Mouse (Mus musculus): Measurements from ENCODE around the gene Atg7.
A peak's percentile ranks its signal among the peaks of the same experiment; 100 is the strongest.

Gene Atg7

GRCm38 (mm10) chr6:114851688-114852087 is 208.8 kb downstream of the Atg7 start:
- no peak for DNase-seq (ENCODE audit: low read depth, low spot score)

GRCm38 (mm10) chr6:114852739-114853138 is 209.8 kb downstream of the Atg7 start:
- DNase-seq (ENCODE audit: low read depth, low spot score) = no peak

- peak; percentile 35 for DNase-seq (ENCODE audit: low read depth, low spot score)
These were observed 211.5 kb downstream of the Atg7 start for GRCm38 (mm10) chr6:114854368-114854767.

- DNase-seq (ENCODE audit: low read depth, low spot score) = no peak
These were observed 212.7 kb downstream of the Atg7 start for GRCm38 (mm10) chr6:114855644-114856043.

- DNase-seq (ENCODE audit: low read depth, low spot score) = no peak
These were observed 213.6 kb downstream of the Atg7 start for GRCm38 (mm10) chr6:114856501-114856900.

- peak; percentile 61 for DNase-seq (ENCODE audit: low read depth, low spot score)
These were observed 215.3 kb downstream of the Atg7 start for GRCm38 (mm10) chr6:114857996-114858721.

GRCm38 (mm10) chr6:114858722-114859053 is 215.8 kb downstream of the Atg7 start:
- no peak for DNase-seq (ENCODE audit: low read depth, low spot score)

- peak; percentile 94 for DNase-seq (ENCODE audit: low read depth, low spot score)
These were observed 218.0 kb downstream of the Atg7 start for GRCm38 (mm10) chr6:114860677-114861568.

- DNase-seq (ENCODE audit: low read depth, low spot score) = peak; percentile 84
These were observed 218.7 kb downstream of the Atg7 start for GRCm38 (mm10) chr6:114861591-114861990.

GRCm38 (mm10) chr6:114862046-114862445 is 219.1 kb downstream of the Atg7 start:
- DNase-seq (ENCODE audit: low read depth, low spot score) = no peak

GRCm38 (mm10) chr6:114863501-114863900 is 220.6 kb downstream of the Atg7 start:
- no peak for DNase-seq (ENCODE audit: low read depth, low spot score)

GRCm38 (mm10) chr6:114864421-114864820 is 221.5 kb downstream of the Atg7 start:
- no peak for DNase-seq (ENCODE audit: low read depth, low spot score)

- DNase-seq (ENCODE audit: low read depth, low spot score) = peak; percentile 80
These were observed 223.2 kb downstream of the Atg7 start for GRCm38 (mm10) chr6:114866078-114866477.

GRCm38 (mm10) chr6:114866619-114867018 is 223.7 kb downstream of the Atg7 start:
- no peak for DNase-seq (ENCODE audit: low read depth, low spot score)

GRCm38 (mm10) chr6:114868656-114869055 is 225.8 kb downstream of the Atg7 start:
- no peak for DNase-seq (ENCODE audit: low read depth, low spot score)

- no peak for DNase-seq (ENCODE audit: low read depth, low spot score)
These were observed 226.7 kb downstream of the Atg7 start for GRCm38 (mm10) chr6:114869501-114870076.

GRCm38 (mm10) chr6:114871010-114871660 is 228.2 kb downstream of the Atg7 start:
- DNase-seq (ENCODE audit: low read depth, low spot score) = no peak

GRCm38 (mm10) chr6:114873808-114874137 is 230.9 kb downstream of the Atg7 start:
- no peak for DNase-seq (ENCODE audit: low read depth, low spot score)

- DNase-seq (ENCODE audit: low read depth, low spot score) = peak; percentile 61
These were observed 231.4 kb downstream of the Atg7 start for GRCm38 (mm10) chr6:114874138-114874928.

GRCm38 (mm10) chr6:114875018-114875558 is 232.2 kb downstream of the Atg7 start:
- peak; percentile 94 for DNase-seq (ENCODE audit: low read depth, low spot score)

GRCm38 (mm10) chr6:114876033-114876432 is 233.1 kb downstream of the Atg7 start:
- no peak for DNase-seq (ENCODE audit: low read depth, low spot score)
